Mouse (Mus musculus) limb, embryonic 15.5 days (tissue): Measurements from ENCODE around the gene Cd44. TPM values are rescaled to one million over a fixed set of nuclear protein-coding genes. Genes with fewer than 3 reads are reported as not detected.
A peak's percentile ranks its signal among the peaks of the same experiment; 100 is the strongest.

ENCODE experiments used
- ATAC-seq: fragments of 200-750 bp; cut with Nextera tagmentation; 2 replicates; pipeline ENCODE4 v1.8.0; 2017; ENCODE audit warnings: low read depth, moderate TSS enrichment; ENCODE audit not compliant: insufficient number of reproducible peaks, low FRiP score, low TSS enrichment
- H3K27ac ChIP-seq: fragments of 300-500 bp; sonication (generic); 2 replicates; pipeline ENCODE4 v1.5.1; 2015; ENCODE audit warnings: moderate library complexity, mild to moderate bottlenecking, inconsistent platforms
- H3K27me3 ChIP-seq: fragments of 300-500 bp; sonication (generic); 2 replicates; pipeline ENCODE4 v1.6.1; 2015; ENCODE audit warnings: inconsistent platforms
- H3K36me3 ChIP-seq: fragments of 300-500 bp; sonication (generic); 2 replicates; pipeline ENCODE4 v1.6.1; 2015; ENCODE audit warnings: inconsistent platforms
- H3K4me1 ChIP-seq: fragments of 300-500 bp; sonication (generic); 2 replicates; pipeline ENCODE4 v1.6.1; 2015; ENCODE audit warnings: inconsistent platforms
- H3K4me2 ChIP-seq: fragments of 300-500 bp; sonication (generic); 2 replicates; pipeline ENCODE4 v1.6.1; 2015; ENCODE audit warnings: mild to moderate bottlenecking, inconsistent platforms
- H3K4me3 ChIP-seq: fragments of 300-500 bp; sonication (generic); 2 replicates; pipeline ENCODE4 v1.5.1; 2015; ENCODE audit warnings: mild to moderate bottlenecking, inconsistent platforms
- H3K9ac ChIP-seq: fragments of 300-500 bp; sonication (generic); 2 replicates; pipeline ENCODE4 v1.6.1; 2015; ENCODE audit warnings: inconsistent platforms
- H3K9me3 ChIP-seq: fragments of 300-500 bp; sonication (generic); 2 replicates; pipeline ENCODE4 v1.6.1; 2016; ENCODE audit warnings: inconsistent platforms
- WGBS: fragments of 180-500 bp; shearing (Covaris S2); methylation state at CpG from one replicate; pipeline ENCODE4 v1.1.7; 2015; 5-methylcytosine and 5-hydroxymethylcytosine counted together
- polyA plus RNA-seq: library from polyadenylated mRNA; unstranded; fragments of >200 nt; fragmentation: Nextera tagmentation; extraction: Ambion mirVana; gene quantifications from 2 replicates; pipeline ENCODE4 v1.2.1, GENCODE M21; 2015

Cd44 gene
- polyA plus RNA-seq, 1 experiment from 2014 or later, result 50.2 TPM

DNA sequence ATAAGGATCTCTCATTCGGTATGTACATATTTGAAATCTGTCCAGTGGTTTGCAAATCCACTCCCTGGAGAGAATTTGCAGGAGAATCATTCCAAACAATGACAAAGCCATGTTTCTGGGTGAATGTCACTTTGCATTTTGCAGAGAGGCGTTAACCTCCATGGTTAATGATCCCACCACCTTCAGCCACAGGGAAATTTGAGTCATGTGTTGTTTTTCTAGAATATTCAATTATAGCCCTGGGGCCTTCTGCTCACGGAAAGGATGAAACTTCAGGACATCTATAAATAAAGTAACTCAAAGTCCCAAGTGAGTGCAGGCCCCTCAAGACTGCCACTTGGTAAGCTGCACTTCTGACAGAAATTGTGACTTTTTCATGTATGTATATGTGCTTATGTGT lies 33.4 kb upstream of the Cd44 start:
- Histone ChIP-seq H3K36me3 (no peaks in the 10 kb centered on the region), H3K4me1 (no peaks in the 10 kb centered on the region), H3K27ac (no peak overlapping the region), H3K4me2 (no peak overlapping the region), H3K9me3 (no peaks in the 10 kb centered on the region), H3K27me3 (0 out of 2 replicates have a peak, but pooled peaks cover 2% of the 10 kb centered on the region), H3K9ac (no peak overlapping the region), H3K4me3 (no peak overlapping the region)
- WGBS, result 63% methylated on average over 3 of the region's 3 CpGs
- no peak for ATAC-seq

DNA sequence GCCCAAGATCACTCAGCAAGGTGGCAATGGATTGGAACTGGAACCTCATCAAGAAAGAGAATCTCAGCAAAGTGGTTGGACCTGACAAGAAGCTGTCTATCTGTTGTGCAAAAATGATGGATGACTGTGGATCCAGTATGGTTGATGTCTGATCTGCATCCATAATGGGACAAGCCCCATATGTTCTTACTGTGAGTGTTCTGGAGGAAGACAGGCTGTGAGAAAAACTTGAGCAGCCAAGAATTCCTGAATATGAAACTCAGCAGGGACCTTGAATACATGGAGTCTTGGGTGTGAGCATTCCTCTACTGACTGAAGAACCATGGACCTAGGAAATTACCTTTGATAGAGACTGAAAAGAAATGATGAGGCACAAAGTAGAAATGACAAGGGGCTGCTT lies 32.3 kb upstream of the Cd44 start:
- Histone ChIP-seq H3K27ac (no peak overlapping the region), H3K4me2 (no peak overlapping the region), H3K4me1 (no peaks in the 10 kb centered on the region), H3K9ac (no peak overlapping the region), H3K4me3 (no peak overlapping the region), H3K27me3 (0 out of 2 replicates have a peak, but pooled peaks cover 2% of the 10 kb centered on the region), H3K36me3 (no peaks in the 10 kb centered on the region), H3K9me3 (no peaks in the 10 kb centered on the region)
- no peak for ATAC-seq

GRCm38 (mm10) chr2:102933142-102933541 lies 31.7 kb upstream of the Cd44 start:
- H3K36me3 ChIP-seq, result no peaks in the 10 kb centered on the region

DNA sequence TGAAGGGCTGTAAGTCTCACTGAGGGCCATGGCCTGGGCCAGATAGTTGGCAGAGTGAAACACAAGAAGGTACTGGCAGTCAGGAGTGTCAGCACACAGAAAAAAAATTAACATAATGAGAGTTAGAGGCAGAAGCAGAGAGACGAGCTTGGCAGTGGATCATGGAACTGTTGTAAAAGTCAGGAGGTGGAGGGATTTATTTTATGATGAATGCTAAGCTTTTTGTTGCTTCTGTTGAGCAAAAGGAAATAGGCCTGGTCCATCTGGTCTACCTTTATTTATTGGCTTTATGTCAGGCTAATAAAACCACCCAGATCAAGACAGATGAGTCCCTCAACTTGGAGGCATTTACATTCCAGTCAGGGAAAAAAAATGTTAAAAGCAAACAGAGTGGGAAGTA lies 31.2 kb upstream of the Cd44 start:
- Histone ChIP-seq H3K9ac (no peak overlapping the region), H3K9me3 (no peaks in the 10 kb centered on the region), H3K27ac (no peak overlapping the region), H3K27me3 (0 out of 2 replicates have a peak, but pooled peaks cover 2% of the 10 kb centered on the region), H3K4me2 (no peak overlapping the region), H3K4me1 (no peaks in the 10 kb centered on the region), H3K4me3 (no peak overlapping the region), H3K36me3 (no peaks in the 10 kb centered on the region)
- ATAC-seq, result no peak
- 2% methylated on average over 1 of the region's 1 CpGs for WGBS

More at GRCm38 (mm10) chr2:102933142-102933541, 31.7 kb upstream of the Cd44 start:
- no peak overlapping the region for H3K4me2 ChIP-seq
- H3K4me3 ChIP-seq, result no peak overlapping the region
- H3K9me3 ChIP-seq, result no peaks in the 10 kb centered on the region
- no peak overlapping the region for H3K9ac ChIP-seq
- no peak overlapping the region for H3K27ac ChIP-seq
- H3K4me1 ChIP-seq, result no peaks in the 10 kb centered on the region
- 63% methylated on average over 4 of the region's 4 CpGs for WGBS
- 0 out of 2 replicates have a peak, but pooled peaks cover 2% of the 10 kb centered on the region for H3K27me3 ChIP-seq
- no peak for ATAC-seq

GRCm38 (mm10) chr2:102928211-102928610 lies 26.7 kb upstream of the Cd44 start:
- Histone ChIP-seq H3K4me3 (no peak overlapping the region), H3K4me1 (no peaks in the 10 kb centered on the region), H3K36me3 (no peaks in the 10 kb centered on the region), H3K4me2 (no peak overlapping the region), H3K27me3 (no peaks in the 10 kb centered on the region), H3K27ac (no peak overlapping the region), H3K9me3 (no peaks in the 10 kb centered on the region), H3K9ac (no peak overlapping the region)
- ATAC-seq, result no peak

DNA sequence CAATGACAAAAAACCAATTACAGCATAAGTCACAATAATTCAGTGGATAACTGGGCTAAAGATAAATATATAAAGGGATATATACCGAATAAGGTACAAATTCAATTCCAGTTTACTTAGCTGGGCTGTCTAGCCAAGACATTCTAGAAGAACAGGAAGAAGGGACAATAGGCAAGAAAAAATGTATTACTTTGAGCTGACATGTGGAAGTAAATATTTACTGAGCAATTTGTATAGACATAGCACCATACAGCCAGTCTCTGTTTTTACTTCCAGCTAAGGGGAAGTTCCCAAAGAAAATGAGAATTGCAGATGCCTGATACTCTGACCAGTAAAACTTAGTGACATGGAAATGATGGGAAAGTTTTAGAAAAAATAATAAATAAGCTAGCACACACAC lies 23.0 kb upstream of the Cd44 start:
- Histone ChIP-seq H3K36me3 (no peaks in the 10 kb centered on the region), H3K27me3 (no peaks in the 10 kb centered on the region)

GRCm38 (mm10) chr2:102923682-102924081 lies 22.2 kb upstream of the Cd44 start:
- ATAC-seq, result no peak
- no peaks in the 10 kb centered on the region for H3K4me1 ChIP-seq
- H3K27ac ChIP-seq, result no peak overlapping the region
- no peaks in the 10 kb centered on the region for H3K27me3 ChIP-seq
- no peaks in the 10 kb centered on the region for H3K9me3 ChIP-seq
- H3K4me2 ChIP-seq, result no peak overlapping the region
- H3K36me3 ChIP-seq, result no peaks in the 10 kb centered on the region
- WGBS, result 67% methylated on average over 3 of the region's 3 CpGs
- no peak overlapping the region for H3K9ac ChIP-seq
- H3K4me3 ChIP-seq, result no peak overlapping the region

More for the DNA sequence above, 23.0 kb upstream of the Cd44 start:
- no peak for ATAC-seq
- Histone ChIP-seq H3K4me3 (no peak overlapping the region), H3K9ac (no peak overlapping the region), H3K9me3 (no peaks in the 10 kb centered on the region), H3K27ac (no peak overlapping the region), H3K4me2 (no peak overlapping the region), H3K4me1 (no peaks in the 10 kb centered on the region)
- WGBS, result 85% methylated on average over 1 of the region's 1 CpGs

- H3K36me3 ChIP-seq, result no peaks in the 10 kb centered on the region
- H3K4me1 ChIP-seq, result no peaks in the 10 kb centered on the region
- no peak for ATAC-seq
- H3K9ac ChIP-seq, result no peak overlapping the region
- no peak overlapping the region for H3K4me3 ChIP-seq
- no peaks in the 10 kb centered on the region for H3K27me3 ChIP-seq
- 75% methylated on average over 3 of the region's 3 CpGs for WGBS
- no peaks in the 10 kb centered on the region for H3K9me3 ChIP-seq
- no peak overlapping the region for H3K4me2 ChIP-seq
- H3K27ac ChIP-seq, result no peak overlapping the region
Observed at GRCm38 (mm10) chr2:102922066-102922465, 20.6 kb upstream of the Cd44 start.

GRCm38 (mm10) chr2:102918301-102918700 lies 16.8 kb upstream of the Cd44 start:
- Histone ChIP-seq H3K4me2 (no peak overlapping the region), H3K9ac (no peak overlapping the region), H3K36me3 (no peaks in the 10 kb centered on the region), H3K4me3 (no peak overlapping the region), H3K27me3 (no peaks in the 10 kb centered on the region), H3K27ac (no peak overlapping the region), H3K4me1 (peaks cover 8% of the 10 kb centered on the region), H3K9me3 (no peaks in the 10 kb centered on the region)
- 64% methylated on average over 1 of the region's 1 CpGs for whole genome bisulfite sequencing
- no peak for ATAC-seq

GRCm38 (mm10) chr2:102916596-102916995 lies 15.1 kb upstream of the Cd44 start:
- Histone ChIP-seq H3K4me2 (no peak overlapping the region), H3K9me3 (no peaks in the 10 kb centered on the region), H3K27me3 (no peaks in the 10 kb centered on the region), H3K36me3 (no peaks in the 10 kb centered on the region), H3K27ac (no peak overlapping the region), H3K4me1 (peaks cover 8% of the 10 kb centered on the region), H3K9ac (no peak overlapping the region), H3K4me3 (no peak overlapping the region)
- ATAC-seq, result peak; percentile 58; the same call in 1 of the 2 replicates
- whole genome bisulfite sequencing, result 47% methylated on average over 3 of the region's 3 CpGs

GRCm38 (mm10) chr2:102914675-102915074 lies 13.2 kb upstream of the Cd44 start:
- H3K9me3 ChIP-seq, result no peaks in the 10 kb centered on the region
- H3K4me1 ChIP-seq, result peaks cover 8% of the 10 kb centered on the region
- H3K27ac ChIP-seq, result no peak overlapping the region
- no peaks in the 10 kb centered on the region for H3K36me3 ChIP-seq
- no peak overlapping the region for H3K9ac ChIP-seq
- no peak for ATAC-seq
- no peak overlapping the region for H3K4me2 ChIP-seq
- no peak overlapping the region for H3K4me3 ChIP-seq
- 56% methylated on average over 5 of the region's 5 CpGs for WGBS
- H3K27me3 ChIP-seq, result no peaks in the 10 kb centered on the region

DNA sequence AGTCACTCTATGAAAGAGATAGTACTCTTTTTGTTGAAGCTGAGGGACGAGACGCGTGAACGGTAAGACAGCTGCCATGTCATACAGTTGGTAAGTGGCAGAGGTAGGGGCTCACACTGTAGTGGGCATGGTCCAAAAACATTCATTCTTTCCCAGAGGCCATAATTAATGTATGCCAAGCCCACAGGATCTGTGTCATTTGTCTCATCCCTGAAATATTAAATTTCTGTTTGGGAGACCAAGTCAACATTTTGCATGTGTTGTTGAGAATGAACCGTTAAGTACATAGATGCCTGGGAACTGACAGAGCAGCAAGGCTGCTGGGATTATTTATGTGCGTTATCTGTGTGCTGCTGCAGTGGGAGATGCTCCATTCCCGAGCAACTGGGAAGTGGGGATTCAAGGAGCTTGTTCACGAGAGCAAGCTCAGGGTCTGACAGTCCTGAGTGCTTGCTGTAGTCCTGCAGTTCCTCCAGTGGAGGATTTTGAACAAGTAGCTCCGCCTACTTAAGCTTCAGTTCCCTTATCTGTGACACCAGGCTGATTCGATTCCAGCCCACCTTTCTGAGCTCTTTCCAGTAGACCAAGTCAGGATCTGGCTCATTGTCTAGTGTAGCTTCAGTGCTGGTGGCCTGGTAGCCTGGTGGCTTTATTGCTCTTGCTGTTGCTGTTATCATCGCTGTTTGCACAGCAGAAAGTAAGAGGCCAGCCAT lies 12.5 kb upstream of the Cd44 start:
- no peak overlapping the region for H3K9ac ChIP-seq
- 75% methylated on average over 11 of the region's 11 CpGs for WGBS
- no peaks in the 10 kb centered on the region for H3K9me3 ChIP-seq
- H3K4me1 ChIP-seq, result peaks cover 8% of the 10 kb centered on the region
- no peak for ATAC-seq
- no peak overlapping the region for H3K27ac ChIP-seq
- no peak overlapping the region for H3K4me2 ChIP-seq
- H3K36me3 ChIP-seq, result no peaks in the 10 kb centered on the region
- no peak overlapping the region for H3K4me3 ChIP-seq
- no peaks in the 10 kb centered on the region for H3K27me3 ChIP-seq

GRCm38 (mm10) chr2:102912951-102913350 lies 11.5 kb upstream of the Cd44 start:
- Histone ChIP-seq H3K4me3 (no peak overlapping the region), H3K27me3 (no peaks in the 10 kb centered on the region), H3K4me2 (no peak overlapping the region), H3K9me3 (no peaks in the 10 kb centered on the region), H3K4me1 (peaks cover 8% of the 10 kb centered on the region), H3K27ac (no peak overlapping the region), H3K9ac (no peak overlapping the region), H3K36me3 (no peaks in the 10 kb centered on the region)
- 76% methylated on average over 2 of the region's 2 CpGs for WGBS
- ATAC-seq, result no peak
